Mouse (Mus musculus) myocyte (in vitro differentiated cells): ENCODE data around the gene Prr14l.

ENCODE experiments used
- CEBPB ChIP-seq: IDR thresholded peaks from 2 replicates; pipeline ENCODE4 v1.6.1; 2011; ENCODE audit warnings: mild to moderate bottlenecking, moderate library complexity; ENCODE audit not compliant: poor library complexity, insufficient read depth, severe bottlenecking
- E2F4 ChIP-seq: IDR thresholded peaks from one replicate; pipeline ENCODE4 v1.6.1; 2011; ENCODE audit warnings: mild to moderate bottlenecking, control low read depth, moderate library complexity; ENCODE audit not compliant: insufficient read depth
- MAX ChIP-seq: IDR thresholded peaks from one replicate; pipeline ENCODE4 v1.6.1; 2011; ENCODE audit warnings: low read depth, mild to moderate bottlenecking, control low read depth
- MYOG ChIP-seq, 3 experiments: IDR thresholded peaks; one replicate each; pipeline ENCODE4 v1.6.1; 2011; ENCODE audit warnings: control low read depth in 2 of 3, low read depth in 2 of 3, mild to moderate bottlenecking in 2 of 3; ENCODE audit not compliant: insufficient read length in 2 of 3, control insufficient read depth in 1 of 3, insufficient read depth in 1 of 3
- POLR2A ChIP-seq: IDR thresholded peaks from one replicate; pipeline ENCODE4 v1.6.1; 2011; ENCODE audit warnings: low read depth, mild to moderate bottlenecking, control low read depth, moderate library complexity; ENCODE audit not compliant: insufficient read length
- POLR2AphosphoS2 ChIP-seq: IDR thresholded peaks from one replicate; pipeline ENCODE4 v1.6.1; 2011; ENCODE audit warnings: low read depth, control low read depth; ENCODE audit not compliant: insufficient read length
- REST ChIP-seq: IDR thresholded peaks from one replicate; pipeline ENCODE4 v1.6.1; 2011; ENCODE audit warnings: mild to moderate bottlenecking, control low read depth, moderate library complexity; ENCODE audit not compliant: insufficient read depth, insufficient read length
- SRF ChIP-seq: IDR thresholded peaks from one replicate; pipeline ENCODE4 v1.6.1; 2011; ENCODE audit warnings: low read depth; ENCODE audit not compliant: control insufficient read depth, insufficient read length
- TCF12 ChIP-seq: IDR thresholded peaks from one replicate; pipeline ENCODE4 v1.6.1; 2011; ENCODE audit warnings: mild to moderate bottlenecking, control low read depth; ENCODE audit not compliant: poor library complexity, insufficient read depth, severe bottlenecking
- USF1 ChIP-seq: IDR thresholded peaks from one replicate; pipeline ENCODE4 v1.6.1; 2011; ENCODE audit warnings: low read depth, mild to moderate bottlenecking, control low read depth, moderate library complexity

GRCm38 (mm10) chr5:32862469-32863132 lies 8.5 kb upstream of the Prr14l start:
- TF ChIP-seq POLR2A (no peak), POLR2AphosphoS2 (no peak), USF1 (no peak), MAX (no peak), CEBPB (no peak), SRF (no peak), E2F4 (no peak), TCF12 (no peak), REST (no peak), MYOG (IDR thresholded peaks at IDR 0.05; ENCODE audit: control insufficient read depth in 1 of 3, insufficient read depth in 1 of 3, insufficient read length in 2 of 3, low read depth in 2 of 3) (no peak)
